Mouse (Mus musculus) ES-Bruce4 (cell line): ENCODE measurements at regions not wholly inside any gene's neighbourhood (a gene's known extent, or its start where the extent isn't known, plus 50 kb on each side); places are given as distances from the start of the nearest gene placed in this dataset.

ENCODE experiments used
- H3K27ac ChIP-seq: 2 replicates; pipeline ENCODE4 v1.5.1; 2012; ENCODE audit warnings: low read length, inconsistent platforms; ENCODE audit not compliant: insufficient read depth
- H3K27me3 ChIP-seq: 2 replicates; pipeline ENCODE4 v1.6.1; 2012; ENCODE audit warnings: mild to moderate bottlenecking, low read length, inconsistent platforms; ENCODE audit not compliant: control insufficient read depth, poor library complexity, insufficient read depth, severe bottlenecking
- H3K36me3 ChIP-seq: 2 replicates; pipeline ENCODE4 v1.6.1; 2012; ENCODE audit warnings: inconsistent platforms, mild to moderate bottlenecking, low read length, moderate library complexity; ENCODE audit not compliant: control insufficient read depth, poor library complexity, insufficient read depth, severe bottlenecking
- H3K4me1 ChIP-seq: one replicate; pipeline ENCODE4 v1.8.1; 2011; ENCODE audit warnings: low read length; ENCODE audit not compliant: control insufficient read depth, insufficient read depth
- H3K4me3 ChIP-seq: 2 replicates; pipeline ENCODE4 v1.5.1; 2011; ENCODE audit warnings: low read depth, mild to moderate bottlenecking, low read length
- H3K9ac ChIP-seq: 2 replicates; pipeline ENCODE4 v1.6.1; 2012; ENCODE audit warnings: low read depth, mild to moderate bottlenecking, inconsistent platforms; ENCODE audit not compliant: poor library complexity, severe bottlenecking
- H3K9me3 ChIP-seq: replicated peaks from 2 replicates; pipeline ENCODE4 v1.6.1; 2012; ENCODE audit warnings: mild to moderate bottlenecking, low read length, inconsistent platforms; ENCODE audit not compliant: control insufficient read depth, poor library complexity, insufficient read depth, severe bottlenecking
- CTCF ChIP-seq: IDR thresholded peaks from one replicate; pipeline ENCODE4 v1.8.1; 2011; ENCODE audit warnings: low read depth, low read length
- EP300 ChIP-seq: IDR thresholded peaks from 2 replicates; pipeline ENCODE4 v1.6.1; 2011; ENCODE audit warnings: low read depth, low read length; ENCODE audit not compliant: insufficient read depth
- POLR2A ChIP-seq: IDR thresholded peaks from one replicate; pipeline ENCODE4 v1.8.1; 2011; ENCODE audit warnings: low read length; ENCODE audit not compliant: insufficient read depth

GRCm38 (mm10) chr3:144367766-144368116 lies 162.7 kb upstream of the Lmo4 start:
- Histone ChIP-seq H3K9ac (no peak overlapping the region), H3K4me1 (no peaks in the 10 kb centered on the region), H3K27me3 (no peaks in the 10 kb centered on the region), H3K36me3 (no peaks in the 10 kb centered on the region), H3K27ac (no peak overlapping the region), H3K9me3 (no peaks in the 10 kb centered on the region), H3K4me3 (no peak overlapping the region)
- no peak for TF ChIP-seq CTCF
- TF ChIP-seq POLR2A = no peak
- no peak for TF ChIP-seq EP300

GRCm38 (mm10) chr3:144366976-144367765 lies 162.2 kb upstream of the Lmo4 start:
- no peaks in the 10 kb centered on the region for H3K9me3 ChIP-seq
- H3K27ac ChIP-seq = no peak overlapping the region
- H3K36me3 ChIP-seq = no peaks in the 10 kb centered on the region
- H3K9ac ChIP-seq = no peak overlapping the region
- no peaks in the 10 kb centered on the region for H3K4me1 ChIP-seq
- TF ChIP-seq CTCF (peak; percentile 29), POLR2A (no peak)
- H3K4me3 ChIP-seq = no peak overlapping the region
- H3K27me3 ChIP-seq = no peaks in the 10 kb centered on the region

- TF ChIP-seq POLR2A (no peak), CTCF (no peak), EP300 (no peak)
- no peak overlapping the region for H3K4me3 ChIP-seq
- H3K9me3 ChIP-seq = no peaks in the 10 kb centered on the region
- H3K9ac ChIP-seq = no peak overlapping the region
- no peaks in the 10 kb centered on the region for H3K4me1 ChIP-seq
- no peaks in the 10 kb centered on the region for H3K27me3 ChIP-seq
- H3K36me3 ChIP-seq = no peaks in the 10 kb centered on the region
- H3K27ac ChIP-seq = no peak overlapping the region
Observed at GRCm38 (mm10) chr3:144365894-144366293, 160.9 kb upstream of the Lmo4 start.

GRCm38 (mm10) chr3:144362472-144362871 lies 157.5 kb upstream of the Lmo4 start:
- H3K4me3 ChIP-seq = no peak overlapping the region
- H3K4me1 ChIP-seq = no peaks in the 10 kb centered on the region
- TF ChIP-seq CTCF (peak; percentile 52), POLR2A (no peak), EP300 (no peak)
- H3K36me3 ChIP-seq = no peaks in the 10 kb centered on the region
- no peak overlapping the region for H3K27ac ChIP-seq
- no peaks in the 10 kb centered on the region for H3K9me3 ChIP-seq
- no peak overlapping the region for H3K9ac ChIP-seq
- no peaks in the 10 kb centered on the region for H3K27me3 ChIP-seq

- H3K9ac ChIP-seq = no peak overlapping the region
- no peaks in the 10 kb centered on the region for H3K4me1 ChIP-seq
- no peak overlapping the region for H3K4me3 ChIP-seq
- no peaks in the 10 kb centered on the region for H3K9me3 ChIP-seq
- H3K36me3 ChIP-seq = no peaks in the 10 kb centered on the region
- TF ChIP-seq CTCF = no peak
- H3K27me3 ChIP-seq = no peaks in the 10 kb centered on the region
- H3K27ac ChIP-seq = no peak overlapping the region
Observed at GRCm38 (mm10) chr3:144361203-144361978, 156.4 kb upstream of the Lmo4 start.

- Histone ChIP-seq H3K4me3 (no peak overlapping the region), H3K4me1 (no peaks in the 10 kb centered on the region), H3K9ac (no peak overlapping the region), H3K27ac (no peak overlapping the region), H3K9me3 (no peaks in the 10 kb centered on the region), H3K36me3 (no peaks in the 10 kb centered on the region), H3K27me3 (no peaks in the 10 kb centered on the region)
- TF ChIP-seq POLR2A = no peak
Observed at GRCm38 (mm10) chr3:144356948-144357295, 151.9 kb upstream of the Lmo4 start.
